ENCODE assay signal across 8 mouse cellular contexts in genomic region chr14:18270529-18271441, GRCm38 (mm10). TPM values are rescaled to one million over a fixed set of nuclear protein-coding genes. Genes with fewer than 3 reads are reported as not detected.
DNase-seq lines count a peak whose midpoint lies in the region; ATAC-seq lines count a peak whose summit lies in the region.

Gene Nkiras1 (plus strand): TSS chr14:18271136.
Gene Rpl15 (minus strand): TSS chr14:18271391.

- intact Hi-C loops in gastrocnemius, postnatal 14 days (cut with DNase I; ENCODE audit: low total_unique reads): no loop called here
- intact Hi-C loops in left cerebral cortex, postnatal 10 days (cut with DNase I): loop anchor here (5.0 kb wide), 1 partner anchor 58 kb away; no protein-coding TSS in a partner anchor

- DNase-seq in adrenal gland, adult (ENCODE audit: inconsistent age in 2 of 2, low spot score in 1 of 2): peak; percentile 99 to 100
- peak; percentile 99 for DNase-seq in embryo, embryonic 10.5 days (ENCODE audit: low spot score)
- DNase-seq in gastrocnemius, postnatal 14 days: peak; percentile 99
- DNase-seq in left cerebral cortex, postnatal 10 days (ENCODE audit: extremely low spot score in 1 of 2, low spot score in 2 of 2): peak; percentile 99 to 100
- peak; percentile 98 for DNase-seq in right cerebral cortex, postnatal 25 days
- DNase-seq in urinary bladder, postnatal 4 days (ENCODE audit: low spot score in 2 of 2): peak; percentile 97 to 99

- peak; percentile 96 for ATAC-seq in inflammation-experienced regulatory T-cells, adult 6 months
- peak; percentile 98 for ATAC-seq in megakaryocyte-erythroid progenitor cell, adult 5-6 weeks (replicated peaks; ENCODE audit: low FRiP score, low TSS enrichment, poor library complexity, severe bottlenecking)

RNA-seq across cellular contexts. Expression of gene Nkiras1, which starts in this region (rescaled TPM):
- 10 to 100 TPM; 33.5 to 33.8 TPM for total RNA-seq in gastrocnemius, postnatal 14 days (2021)
- 10 to 100 TPM; 23.8 to 32.7 (median 27.0) TPM for polyA plus RNA-seq in inflammation-experienced regulatory T-cells, adult 6 months (2017; shearing (Covaris generic))
- total RNA-seq in left cerebral cortex, postnatal 10 days (2021): 10 to 100 TPM; 78.4 to 83.4 TPM
- 16.1 and 19.4 TPM in 2 replicates for total RNA-seq in megakaryocyte-erythroid progenitor cell, adult 5-6 weeks (2014; fragmentation: Nextera tagmentation)
- 9.0 and 11.5 TPM in 2 replicates for total RNA-seq in megakaryocyte-erythroid progenitor cell, adult 5-6 weeks (2017)

RNA-seq across cellular contexts. Expression of gene Rpl15, which starts in this region (rescaled TPM):
- total RNA-seq in gastrocnemius, postnatal 14 days (2021): 100 to 1,000 TPM; 678 to 745 TPM
- polyA plus RNA-seq in inflammation-experienced regulatory T-cells, adult 6 months (2017; shearing (Covaris generic)): 1,000 to 10,000 TPM in 2 of 3 experiments, 100 to 1,000 TPM in 1; 763 to 1,029 (median 1,027) TPM
- 100 to 1,000 TPM; 585 to 608 TPM for total RNA-seq in left cerebral cortex, postnatal 10 days (2021)
- 2,368 and 2,511 TPM in 2 replicates for total RNA-seq in megakaryocyte-erythroid progenitor cell, adult 5-6 weeks (2014; fragmentation: Nextera tagmentation)
- total RNA-seq in megakaryocyte-erythroid progenitor cell, adult 5-6 weeks (2017): 2,162 and 2,291 TPM in 2 replicates

Comparison
In these comparisons a context has a peak if more than half of its experiments do, and no peak if none do; other contexts are left out.
1. Peak in every context shown above with its lines: DNase-seq and ATAC-seq.